In genomic region chr3:36551851-36552384, GRCm38 (mm10) we compare ENCODE assay signal across 8 mouse cellular contexts. TPM values are rescaled to one million over a fixed set of nuclear protein-coding genes. Genes with fewer than 3 reads are reported as not detected.
DNase-seq lines count a peak whose midpoint lies in the region; ATAC-seq and TF ChIP-seq lines count a peak whose summit lies in the region.

No protein-coding gene starts in this region.

- H3K4me2 ChIP-seq in lung, embryonic 14.5 days, result peak overlapping the region; percentile 91
- H3K4me2 ChIP-seq in intestine, postnatal 0 days (replicated peaks; ENCODE audit: low read depth), result peak overlapping the region; percentile 79
- H3K4me2 ChIP-seq in midbrain, postnatal 0 days (ENCODE audit: low read depth, low read length, poor library complexity, severe bottlenecking), result peak overlapping the region; percentile 82

- peak; percentile 25 for DNase-seq in adrenal gland, adult 8-10 months
- no peak for DNase-seq in adrenal gland, postnatal 25 days
- DNase-seq in lung, embryonic 14.5 days, result peak; percentile 15
- no peak for DNase-seq in lung, postnatal 25 days (ENCODE audit: low spot score)
- DNase-seq in midbrain, postnatal 0 days (ENCODE audit: low spot score), result peak; percentile 6
- DNase-seq in urinary bladder, postnatal 10 days (ENCODE audit: low spot score), result no peak

- peak; percentile 58; the same call in 1 of the 2 replicates for ATAC-seq in lung, embryonic 14.5 days (ENCODE audit: insufficient read depth)
- peak; percentile 36 for ATAC-seq in erythroblast, adult 5-6 weeks (replicated peaks; ENCODE audit: low FRiP score, poor library complexity, severe bottlenecking)
- peak; percentile 17 for ATAC-seq in intestine, postnatal 0 days
- peak; percentile 68 for ATAC-seq in midbrain, postnatal 0 days (ENCODE audit: low FRiP score)

- no peaks in the 10 kb centered on the region for H3K9me3 ChIP-seq in lung, embryonic 14.5 days (ENCODE audit: low read depth, low read length)
- H3K9me3 ChIP-seq in intestine, postnatal 0 days (ENCODE audit: control insufficient read depth), result no peaks in the 10 kb centered on the region
- H3K9me3 ChIP-seq in midbrain, postnatal 0 days (ENCODE audit: low read length), result no peaks in the 10 kb centered on the region

- H3K4me1 ChIP-seq in lung, embryonic 14.5 days (ENCODE audit: insufficient read depth), result no peaks in the 10 kb centered on the region; the same call in 1 of the 2 replicates
- no peaks in the 10 kb centered on the region for H3K4me1 ChIP-seq in intestine, postnatal 0 days (replicated peaks; ENCODE audit: control insufficient read depth, insufficient read depth, low read length)
- H3K4me1 ChIP-seq in midbrain, postnatal 0 days (ENCODE audit: insufficient read depth, low read length), result peaks cover 9% of the 10 kb centered on the region; the same call in 1 of the 2 replicates

- no peak overlapping the region for H3K27ac ChIP-seq in lung, embryonic 14.5 days (ENCODE audit: low read depth)
- no peak overlapping the region for H3K27ac ChIP-seq in intestine, postnatal 0 days (ENCODE audit: low read depth, low read length)
- peak overlapping the region; percentile 64 for H3K27ac ChIP-seq in midbrain, postnatal 0 days (ENCODE audit: low read depth, low read length)

- no peak for TF ChIP-seq CTCF in lung, embryonic 14.5 days (IDR thresholded peaks at IDR 0.05; ENCODE audit: low read depth)
- TF ChIP-seq CTCF in intestine, postnatal 0 days (IDR thresholded peaks at IDR 0.05; ENCODE audit: low read depth), result no peak
- no peak for TF ChIP-seq CTCF in midbrain, postnatal 0 days (IDR thresholded peaks at IDR 0.05)

- H3K4me3 ChIP-seq in lung, embryonic 14.5 days (ENCODE audit: low read depth, low read length), result peak overlapping the region; percentile 81
- peak overlapping the region; percentile 79 for H3K4me3 ChIP-seq in intestine, postnatal 0 days (ENCODE audit: low read depth, low read length)
- peak overlapping the region; percentile 78 for H3K4me3 ChIP-seq in midbrain, postnatal 0 days (ENCODE audit: low read depth, low read length)

- peak overlapping the region; percentile 68 for H3K9ac ChIP-seq in lung, embryonic 14.5 days
- H3K9ac ChIP-seq in intestine, postnatal 0 days (ENCODE audit: low read depth, low read length), result peak overlapping the region; percentile 56
- H3K9ac ChIP-seq in midbrain, postnatal 0 days (replicated peaks; ENCODE audit: low read length, poor library complexity, severe bottlenecking), result peak overlapping the region; percentile 78

- H3K27me3 ChIP-seq in lung, embryonic 14.5 days (ENCODE audit: insufficient read depth, low read length), result no peaks in the 10 kb centered on the region
- H3K27me3 ChIP-seq in intestine, postnatal 0 days (replicated peaks; ENCODE audit: control insufficient read depth, insufficient read depth, low read length), result no peaks in the 10 kb centered on the region
- no peaks in the 10 kb centered on the region for H3K27me3 ChIP-seq in midbrain, postnatal 0 days (ENCODE audit: insufficient read depth, low read length)

- H3K36me3 ChIP-seq in lung, embryonic 14.5 days (ENCODE audit: insufficient read depth), result peaks cover 30% of the 10 kb centered on the region
- peaks cover 25% of the 10 kb centered on the region for H3K36me3 ChIP-seq in intestine, postnatal 0 days (ENCODE audit: control insufficient read depth, insufficient read depth)
- peaks cover 19% of the 10 kb centered on the region for H3K36me3 ChIP-seq in midbrain, postnatal 0 days (ENCODE audit: insufficient read depth, low read length)

- 16% methylated on average over 12 of the region's 12 CpGs for WGBS in lung, embryonic 14.5 days
- 21% methylated on average over 12 of the region's 12 CpGs for WGBS in intestine, postnatal 0 days
- WGBS in midbrain, postnatal 0 days, result 4% methylated on average over 12 of the region's 12 CpGs

RNA-seq across cellular contexts. Expression of gene Exosc9, which starts 0.5 kb away (rescaled TPM):
- 10 to 100 TPM; 33.0 to 36.6 (median 35.7) TPM for total RNA-seq in adrenal gland, adult 8-10 months (2022)
- total RNA-seq in adrenal gland, postnatal 25 days (2021), result 30.9 and 35.0 TPM in 2 replicates
- 64.4 and 72.3 TPM in 2 replicates for polyA plus RNA-seq in lung, embryonic 14.5 days (2014; fragmentation: Nextera tagmentation; extraction: Ambion mirVana)
- 8.3 and 29.0 TPM in 2 replicates for total RNA-seq in erythroblast, adult 5-6 weeks (2015; ENCODE audit: low replicate concordance)
- total RNA-seq in erythroblast, adult 5-6 weeks (2017; ENCODE audit: low replicate concordance), result 22.2 and 41.8 TPM in 2 replicates
- 41.0 and 43.6 TPM in 2 replicates for polyA plus RNA-seq in intestine, postnatal 0 days (2015; fragmentation: Nextera tagmentation; extraction: Ambion mirVana)
- 42.5 and 53.9 TPM in 2 replicates for total RNA-seq in midbrain, postnatal 0 days (2014; rRNA removed)
- polyA plus RNA-seq in midbrain, postnatal 0 days (2015; fragmentation: Nextera tagmentation; extraction: Ambion mirVana), result 68.2 and 70.9 TPM in 2 replicates

RNA-seq across cellular contexts. Expression of gene Ccna2, which starts 20.0 kb away (rescaled TPM):
- total RNA-seq in adrenal gland, adult 8-10 months (2022), result 1 to 10 TPM; 1.4 to 3.7 (median 2.1) TPM
- 11.9 and 16.5 TPM in 2 replicates for total RNA-seq in adrenal gland, postnatal 25 days (2021)
- polyA plus RNA-seq in lung, embryonic 14.5 days (2014; fragmentation: Nextera tagmentation; extraction: Ambion mirVana), result 281 and 285 TPM in 2 replicates
- total RNA-seq in erythroblast, adult 5-6 weeks (2015; ENCODE audit: low replicate concordance), result 116 and 159 TPM in 2 replicates
- total RNA-seq in erythroblast, adult 5-6 weeks (2017; ENCODE audit: low replicate concordance), result 147 and 151 TPM in 2 replicates
- 37.4 and 43.3 TPM in 2 replicates for polyA plus RNA-seq in intestine, postnatal 0 days (2015; fragmentation: Nextera tagmentation; extraction: Ambion mirVana)
- 15.0 and 16.9 TPM in 2 replicates for total RNA-seq in midbrain, postnatal 0 days (2014; rRNA removed)
- 10.5 and 10.7 TPM in 2 replicates for polyA plus RNA-seq in midbrain, postnatal 0 days (2015; fragmentation: Nextera tagmentation; extraction: Ambion mirVana)

RNA-seq across cellular contexts. Expression of gene Gm11549, which starts 30.3 kb away (rescaled TPM):
- not detected for total RNA-seq in adrenal gland, adult 8-10 months (2022)
- total RNA-seq in adrenal gland, postnatal 25 days (2021), result not detected in 2 replicates
- 0.12 and 0.16 TPM in 2 replicates for polyA plus RNA-seq in lung, embryonic 14.5 days (2014; fragmentation: Nextera tagmentation; extraction: Ambion mirVana)
- not detected in 2 replicates for total RNA-seq in erythroblast, adult 5-6 weeks (2015; ENCODE audit: low replicate concordance)
- total RNA-seq in erythroblast, adult 5-6 weeks (2017; ENCODE audit: low replicate concordance), result not detected in 2 replicates
- polyA plus RNA-seq in intestine, postnatal 0 days (2015; fragmentation: Nextera tagmentation; extraction: Ambion mirVana), result 1.1 and 1.2 TPM in 2 replicates
- total RNA-seq in midbrain, postnatal 0 days (2014; rRNA removed), result 0.22 and 0.42 TPM in 2 replicates
- polyA plus RNA-seq in midbrain, postnatal 0 days (2015; fragmentation: Nextera tagmentation; extraction: Ambion mirVana), result 0.28 and 0.31 TPM in 2 replicates

Comparison
In these comparisons a context has a peak if more than half of its experiments do, and no peak if none do; other contexts are left out.
1. DNase-seq: peak in adrenal gland, adult 8-10 months (single experiment), lung, embryonic 14.5 days (single experiment) and midbrain, postnatal 0 days (single experiment); none in adrenal gland, postnatal 25 days (single experiment), lung, postnatal 25 days (single experiment) and urinary bladder, postnatal 10 days (single experiment).
2. ATAC-seq: peak in every context shown above with its lines; median percentile 68 in midbrain, postnatal 0 days; 58 in lung, embryonic 14.5 days; 36 in erythroblast, adult 5-6 weeks; 17 in intestine, postnatal 0 days.
3. Peak in every context shown above with its lines, with median percentiles within 50 percentile points of each other: H3K4me2 ChIP-seq, H3K4me3 ChIP-seq and H3K9ac ChIP-seq.